Mouse (Mus musculus) liver, embryonic 13.5 days (tissue): ENCODE results near the gene Ugt1a6a. TPM values are rescaled to one million over a fixed set of nuclear protein-coding genes. Genes with fewer than 3 reads are reported as not detected.
"Not testable (repeated sequence)": the region's sequence is repeated elsewhere in the genome, so short reads cannot be mapped to it uniquely, and the experiment has no call there.

Source experiments
- ATAC-seq: fragments of 200-750 bp; cut with Nextera tagmentation; 2 replicates; pipeline ENCODE4 v1.8.0; 2017; ENCODE audit warnings: low read depth, mild to moderate bottlenecking, moderate number of reproducible peaks, moderate library complexity
- DNase-seq: peaks from one replicate; pipeline ENCODE4 v3.0.0; 2022
- H3K27ac ChIP-seq: fragments of 300-500 bp; sonication (generic); 2 replicates; pipeline ENCODE4 v1.5.1; 2015; ENCODE audit warnings: moderate library complexity, mild to moderate bottlenecking, inconsistent platforms
- H3K27me3 ChIP-seq: fragments of 300-500 bp; sonication (generic); 2 replicates; pipeline ENCODE4 v1.6.1; 2015; ENCODE audit warnings: mild to moderate bottlenecking, inconsistent platforms
- H3K36me3 ChIP-seq: fragments of 300-500 bp; sonication (generic); 2 replicates; pipeline ENCODE4 v1.6.1; 2015; ENCODE audit warnings: mild to moderate bottlenecking, inconsistent platforms
- H3K4me1 ChIP-seq: fragments of 300-500 bp; sonication (generic); replicated peaks from 2 replicates; pipeline ENCODE4 v1.6.1; 2015; ENCODE audit warnings: inconsistent platforms
- H3K4me2 ChIP-seq: fragments of 300-500 bp; sonication (generic); 2 replicates; pipeline ENCODE4 v1.6.1; 2015; ENCODE audit warnings: inconsistent platforms, mild to moderate bottlenecking, moderate library complexity
- H3K4me3 ChIP-seq: fragments of 300-500 bp; sonication (generic); replicated peaks from 2 replicates; pipeline ENCODE4 v1.5.1; 2015; ENCODE audit warnings: mild to moderate bottlenecking, inconsistent platforms
- H3K9ac ChIP-seq: fragments of 300-500 bp; sonication (generic); 2 replicates; pipeline ENCODE4 v1.6.1; 2015; ENCODE audit warnings: mild to moderate bottlenecking, inconsistent platforms
- H3K9me3 ChIP-seq: fragments of 300-500 bp; sonication (generic); replicated peaks from 2 replicates; pipeline ENCODE4 v1.6.1; 2016; ENCODE audit warnings: inconsistent platforms
- WGBS: fragments of 180-500 bp; shearing (Covaris S2); methylation state at CpG from one replicate; pipeline ENCODE4 v1.1.7; 2015; ENCODE audit not compliant: insufficient replicate concordance; 5-methylcytosine and 5-hydroxymethylcytosine counted together
- polyA plus RNA-seq: library from polyadenylated mRNA; unstranded; fragments of >200 nt; fragmentation: Nextera tagmentation; extraction: Ambion mirVana; gene quantifications from 2 replicates; pipeline ENCODE4 v1.2.1, GENCODE M21; 2015

The Ugt1a6a gene
- polyA plus RNA-seq, 1 experiment from 2014 or later: 3.4 TPM

- DNase-seq: no peak
- Histone ChIP-seq H3K9me3 (peaks cover 52% of the 10 kb centered on the region), H3K4me2 (no peak overlapping the region), H3K4me1 (no peaks in the 10 kb centered on the region), H3K4me3 (no peak overlapping the region), H3K27ac (no peak overlapping the region), H3K9ac (no peak overlapping the region), H3K27me3 (no peaks in the 10 kb centered on the region), H3K36me3 (no peaks in the 10 kb centered on the region)
- WGBS: 57% methylated on average over 2 of the region's 2 CpGs
- no peak for ATAC-seq
Measured at GRCm38 (mm10) chr1:88214462-88214952, 79.9 kb downstream of the Ugt1a6a start.

- H3K4me1 ChIP-seq: no peaks in the 10 kb centered on the region
- 54% methylated on average over 10 of the region's 10 CpGs for WGBS
- no peak for DNase-seq
- H3K9me3 ChIP-seq: peaks cover 52% of the 10 kb centered on the region
- H3K27ac ChIP-seq: no peak overlapping the region
- no peaks in the 10 kb centered on the region for H3K36me3 ChIP-seq
- H3K4me3 ChIP-seq: no peak overlapping the region
- no peak for ATAC-seq
- no peaks in the 10 kb centered on the region for H3K27me3 ChIP-seq
- no peak overlapping the region for H3K9ac ChIP-seq
- H3K4me2 ChIP-seq: no peak overlapping the region
Measured at GRCm38 (mm10) chr1:88215466-88216380, 81.1 kb downstream of the Ugt1a6a start.

GRCm38 (mm10) chr1:88216551-88216950 is 81.9 kb downstream of the Ugt1a6a start:
- Histone ChIP-seq H3K9me3 (peaks cover 49% of the 10 kb centered on the region), H3K27ac (no peak overlapping the region), H3K36me3 (no peaks in the 10 kb centered on the region), H3K4me2 (no peak overlapping the region), H3K27me3 (no peaks in the 10 kb centered on the region), H3K4me3 (no peak overlapping the region), H3K9ac (no peak overlapping the region), H3K4me1 (no peaks in the 10 kb centered on the region)
- DNase-seq: no peak
- WGBS: 49% methylated on average over 2 of the region's 2 CpGs
- ATAC-seq: no peak; the same call in 1 of the 2 replicates

GRCm38 (mm10) chr1:88217144-88217543 is 82.5 kb downstream of the Ugt1a6a start:
- ATAC-seq (no peak), DNase-seq (no peak)
- Histone ChIP-seq H3K9me3 (peaks cover 43% of the 10 kb centered on the region), H3K9ac (no peak overlapping the region), H3K27ac (no peak overlapping the region), H3K36me3 (no peaks in the 10 kb centered on the region), H3K4me2 (no peak overlapping the region), H3K4me1 (no peaks in the 10 kb centered on the region), H3K4me3 (no peak overlapping the region), H3K27me3 (no peaks in the 10 kb centered on the region)
- WGBS: 45% methylated on average over 2 of the region's 2 CpGs

- Histone ChIP-seq H3K9ac (no peak overlapping the region), H3K27me3 (no peaks in the 10 kb centered on the region), H3K9me3 (peaks cover 39% of the 10 kb centered on the region), H3K4me2 (no peak overlapping the region), H3K4me3 (no peak overlapping the region), H3K36me3 (no peaks in the 10 kb centered on the region), H3K4me1 (no peaks in the 10 kb centered on the region), H3K27ac (no peak overlapping the region)
- DNase-seq (no peak), ATAC-seq (no peak)
- WGBS: 28% methylated on average over 3 of the region's 3 CpGs
Measured at GRCm38 (mm10) chr1:88217576-88217975, 83.0 kb downstream of the Ugt1a6a start.

- H3K27me3 ChIP-seq: no peaks in the 10 kb centered on the region
- 61% methylated on average over 9 of the region's 9 CpGs for WGBS
- no peak overlapping the region for H3K4me2 ChIP-seq
Measured at GRCm38 (mm10) chr1:88218051-88218450, 83.4 kb downstream of the Ugt1a6a start.

GRCm38 (mm10) chr1:88218591-88218990 is 84.0 kb downstream of the Ugt1a6a start:
- Histone ChIP-seq H3K36me3 (no peaks in the 10 kb centered on the region), H3K9ac (no peak overlapping the region), H3K9me3 (peaks cover 32% of the 10 kb centered on the region), H3K4me3 (no peak overlapping the region), H3K4me1 (no peaks in the 10 kb centered on the region), H3K4me2 (no peak overlapping the region), H3K27me3 (no peaks in the 10 kb centered on the region), H3K27ac (no peak overlapping the region)
- WGBS: 39% methylated on average over 4 of the region's 4 CpGs
- DNase-seq: no peak
- no peak for ATAC-seq

More at GRCm38 (mm10) chr1:88218051-88218450, 83.4 kb downstream of the Ugt1a6a start:
- Histone ChIP-seq H3K9me3 (peaks cover 36% of the 10 kb centered on the region), H3K9ac (no peak overlapping the region), H3K4me1 (no peaks in the 10 kb centered on the region), H3K36me3 (no peaks in the 10 kb centered on the region), H3K27ac (no peak overlapping the region), H3K4me3 (no peak overlapping the region)
- ATAC-seq (no peak), DNase-seq (no peak)

- H3K27ac ChIP-seq: no peak overlapping the region
- no peaks in the 10 kb centered on the region for H3K4me1 ChIP-seq
- H3K27me3 ChIP-seq: no peaks in the 10 kb centered on the region
- H3K9ac ChIP-seq: no peak overlapping the region
- DNase-seq (no peak), ATAC-seq (no peak)
- no peak overlapping the region for H3K4me3 ChIP-seq
- H3K36me3 ChIP-seq: no peaks in the 10 kb centered on the region
- peaks cover 27% of the 10 kb centered on the region for H3K9me3 ChIP-seq
- WGBS: 12% methylated on average over 1 of the region's 1 CpGs
- no peak overlapping the region for H3K4me2 ChIP-seq
Measured at GRCm38 (mm10) chr1:88219054-88219453, 84.4 kb downstream of the Ugt1a6a start.

GRCm38 (mm10) chr1:88220336-88220735 is 85.7 kb downstream of the Ugt1a6a start:
- no peak overlapping the region for H3K27ac ChIP-seq
- no peak overlapping the region for H3K4me3 ChIP-seq
- H3K36me3 ChIP-seq: no peaks in the 10 kb centered on the region
- ATAC-seq (no peak), DNase-seq (no peak)
- peaks cover 18% of the 10 kb centered on the region for H3K9me3 ChIP-seq
- H3K9ac ChIP-seq: no peak overlapping the region
- no peak overlapping the region for H3K4me2 ChIP-seq
- H3K4me1 ChIP-seq: no peaks in the 10 kb centered on the region
- H3K27me3 ChIP-seq: no peaks in the 10 kb centered on the region

- DNase-seq (no peak), ATAC-seq (no peak)
- Histone ChIP-seq H3K4me2 (no peak overlapping the region), H3K4me1 (no peaks in the 10 kb centered on the region), H3K27me3 (no peaks in the 10 kb centered on the region), H3K4me3 (no peak overlapping the region), H3K9ac (no peak overlapping the region), H3K9me3 (peaks cover 22% of the 10 kb centered on the region), H3K36me3 (no peaks in the 10 kb centered on the region), H3K27ac (no peak overlapping the region)
- WGBS: 29% methylated on average over 2 of the region's 2 CpGs
Measured at GRCm38 (mm10) chr1:88222216-88222615, 87.6 kb downstream of the Ugt1a6a start.

- H3K9ac ChIP-seq, H3K4me1 ChIP-seq, H3K4me3 ChIP-seq, H3K27me3 ChIP-seq, DNase-seq, ATAC-seq, H3K36me3 ChIP-seq, H3K27ac ChIP-seq, H3K4me2 ChIP-seq: not testable (repeated sequence)
- H3K9me3 ChIP-seq: peaks cover 23% of the 10 kb centered on the region
Measured at GRCm38 (mm10) chr1:88223011-88223515, 88.5 kb downstream of the Ugt1a6a start.

GRCm38 (mm10) chr1:88223591-88223990 is 89.0 kb downstream of the Ugt1a6a start:
- Histone ChIP-seq H3K36me3 (no peaks in the 10 kb centered on the region), H3K4me3 (no peak overlapping the region), H3K27me3 (no peaks in the 10 kb centered on the region), H3K9me3 (peaks cover 26% of the 10 kb centered on the region), H3K9ac (no peak overlapping the region), H3K27ac (no peak overlapping the region), H3K4me1 (no peaks in the 10 kb centered on the region), H3K4me2 (no peak overlapping the region)
- no peak for DNase-seq
- no peak for ATAC-seq
- WGBS: 25% methylated on average over 1 of the region's 1 CpGs
